Mouse (Mus musculus) frontal cortex, postnatal 25 days (tissue): ENCODE measurements at regions not wholly inside any gene's neighbourhood (a gene's known extent, or its start where the extent isn't known, plus 50 kb on each side); places are given as distances from the start of the nearest gene placed in this dataset.

Experiments used
- DNase-seq, 2 experiments: peaks; one replicate each; pipeline ENCODE4 v3.0.0; 2022; ENCODE audit warnings: low spot score in 2 of 2

GRCm38 (mm10) chr8:102845362-102845761 is 59.9 kb upstream of the Cdh11 start:
- no peak for DNase-seq

GRCm38 (mm10) chr8:102860021-102860420 is 74.6 kb upstream of the Cdh11 start:
- no peak for DNase-seq

- no peak for DNase-seq
Observed at GRCm38 (mm10) chr8:102899525-102899924, 114.1 kb upstream of the Cdh11 start.

- no peak for DNase-seq
Observed at GRCm38 (mm10) chr8:102900662-102901061, 115.2 kb upstream of the Cdh11 start.

GRCm38 (mm10) chr8:102907444-102907843 is 122.0 kb upstream of the Cdh11 start:
- no peak for DNase-seq

- no peak for DNase-seq
Observed at GRCm38 (mm10) chr8:102931342-102931835, 145.9 kb upstream of the Cdh11 start.

- DNase-seq = no peak
Observed at GRCm38 (mm10) chr8:102938771-102939170, 153.3 kb upstream of the Cdh11 start.

- no peak for DNase-seq
Observed at GRCm38 (mm10) chr8:102945546-102945945, 160.1 kb upstream of the Cdh11 start.

- DNase-seq = no peak
Observed at GRCm38 (mm10) chr8:102978161-102978581, 192.7 kb upstream of the Cdh11 start.

- no peak for DNase-seq
Observed at GRCm38 (mm10) chr8:102983220-102983909, 197.9 kb upstream of the Cdh11 start.

- DNase-seq = no peak
Observed at GRCm38 (mm10) chr8:102983910-102984225, 198.4 kb upstream of the Cdh11 start.

- no peak for DNase-seq
Observed at GRCm38 (mm10) chr8:103007284-103007984, 222.0 kb upstream of the Cdh11 start.

- DNase-seq = no peak
Observed at GRCm38 (mm10) chr8:103019121-103019520, 233.7 kb upstream of the Cdh11 start.

GRCm38 (mm10) chr8:103023237-103023636 is 237.8 kb upstream of the Cdh11 start:
- no peak for DNase-seq

- no peak for DNase-seq
Observed at GRCm38 (mm10) chr8:103031708-103032107, 246.3 kb upstream of the Cdh11 start.

- DNase-seq = no peak
Observed at GRCm38 (mm10) chr8:103033956-103034355, 248.5 kb upstream of the Cdh11 start.

GRCm38 (mm10) chr8:103072079-103072635 is 286.7 kb upstream of the Cdh11 start:
- no peak for DNase-seq

- DNase-seq = no peak
Observed at GRCm38 (mm10) chr8:103072646-103073045, 287.2 kb upstream of the Cdh11 start.

GRCm38 (mm10) chr8:103078559-103078958 is 293.1 kb upstream of the Cdh11 start:
- DNase-seq = no peak

- no peak for DNase-seq
Observed at GRCm38 (mm10) chr8:103086956-103087482, 301.6 kb upstream of the Cdh11 start.

GRCm38 (mm10) chr8:103096496-103097092 is 311.2 kb upstream of the Cdh11 start:
- DNase-seq = no peak

- DNase-seq = no peak
Observed at GRCm38 (mm10) chr8:103125581-103125980, 340.1 kb upstream of the Cdh11 start.
